Comparison of ENCODE assay signal across 10 mouse cellular contexts in the genomic region with DNA sequence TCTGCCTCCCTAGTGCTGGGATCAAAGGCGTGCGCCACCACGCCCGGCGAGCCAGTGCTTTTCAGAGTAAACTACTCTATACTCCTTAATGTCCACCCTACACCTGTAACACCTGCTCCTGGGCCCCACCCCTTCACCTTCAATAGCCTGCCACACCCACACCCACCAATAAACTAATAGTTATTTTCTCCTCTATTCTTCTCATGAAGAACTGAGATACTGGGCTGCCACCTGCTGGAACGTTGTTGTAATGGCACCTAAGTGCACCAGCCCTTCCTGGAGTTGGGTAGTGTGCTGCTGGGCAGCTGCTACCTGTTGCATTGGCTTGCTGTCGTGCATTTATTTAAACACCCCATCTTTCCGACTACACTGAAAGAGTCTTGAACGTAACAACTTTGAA.
DNase-seq lines count a peak whose midpoint lies in the region; ATAC-seq and TF ChIP-seq lines count a peak whose summit lies in the region.
"Had no signal": no experiment of that assay in that cellular context is flagged by ENCODE, and none has a peak within 500 bp of the region (broad histone marks: within the 10 kb centered on the region; RNA-seq: fewer than 3 reads in every experiment).

No protein-coding gene starts in this region.

- no peak overlapping the region for H3K9ac ChIP-seq in kidney, embryonic 15.5 days
- no peak overlapping the region for H3K9ac ChIP-seq in limb, embryonic 11.5 days (ENCODE audit: low read length)
- H3K9ac ChIP-seq: embryonic facial prominence, embryonic 13.5 days; lung, embryonic 15.5 days had no signal

- 81% methylated on average over 9 of the region's 9 CpGs for WGBS in kidney, adult 2 months
- WGBS in kidney, embryonic 15.5 days = 81% methylated on average over 9 of the region's 9 CpGs
- 79% methylated on average over 9 of the region's 9 CpGs for WGBS in limb, embryonic 11.5 days

- TF ChIP-seq POLR2A in kidney, adult 2 months (IDR thresholded peaks at IDR 0.05; ENCODE audit: low read depth, low read length) = no peak

- no peak for ATAC-seq in kidney, embryonic 15.5 days (replicated peaks; ENCODE audit: low FRiP score)
- ATAC-seq in limb, embryonic 11.5 days (ENCODE audit: insufficient number of reproducible peaks, low FRiP score, low TSS enrichment, low read depth) = no peak

- intact Hi-C loops in heart, postnatal 36 days (cut with DNase I) = loop anchor here (1.0 to 2.0 kb wide), 2 partner anchors 125 to 349 kb away; no protein-coding TSS in a partner anchor

- no peak overlapping the region for H3K27ac ChIP-seq in kidney, adult 2 months (ENCODE audit: insufficient read depth, low read depth, low read length)
- no peak overlapping the region for H3K27ac ChIP-seq in kidney, embryonic 15.5 days
- H3K27ac ChIP-seq in limb, embryonic 11.5 days (replicated peaks; ENCODE audit: low read depth, low read length) = no peak overlapping the region
- H3K27ac ChIP-seq: embryonic facial prominence, embryonic 13.5 days; lung, embryonic 15.5 days had no signal

- TF ChIP-seq CTCF in kidney, adult 2 months (conservative IDR thresholded peaks at IDR 0.05; ENCODE audit: insufficient read depth, insufficient read length, low read depth, low read length) = peak; percentile 83

- H3K9me3 ChIP-seq in kidney, embryonic 15.5 days (replicated peaks) = no peaks in the 10 kb centered on the region
- H3K9me3 ChIP-seq in limb, embryonic 11.5 days (ENCODE audit: control insufficient read depth, low read length) = no peaks in the 10 kb centered on the region
- H3K9me3 ChIP-seq: embryonic facial prominence, embryonic 13.5 days; lung, embryonic 15.5 days had no signal

- peak; percentile 68 for DNase-seq in kidney, adult 2 months
- DNase-seq in ZHBTc4 (ENCODE audit: low read depth, low spot score) = peak; percentile 88
- DNase-seq in cerebellum, postnatal 36 days = peak; percentile 80 to 85
- peak; percentile 69 to 81 for DNase-seq in heart, postnatal 36 days
- DNase-seq in limb, embryonic 11.5 days (ENCODE audit: low spot score) = peak; percentile 65
- DNase-seq in retina, embryonic 14.5 days (ENCODE audit: low spot score) = peak; percentile 78
- DNase-seq in thymus, postnatal 14 days = peak; percentile 76

- H3K4me1 ChIP-seq in kidney, adult 2 months (ENCODE audit: control insufficient read depth, insufficient read depth, low read length) = no peaks in the 10 kb centered on the region
- 0 out of 2 replicates have a peak, but pooled peaks cover 6% of the 10 kb centered on the region for H3K4me1 ChIP-seq in kidney, embryonic 15.5 days
- no peaks in the 10 kb centered on the region for H3K4me1 ChIP-seq in limb, embryonic 11.5 days (ENCODE audit: control insufficient read depth, insufficient read depth, low read length)

- no peaks in the 10 kb centered on the region for H3K36me3 ChIP-seq in kidney, adult 2 months (ENCODE audit: control insufficient read depth, insufficient read depth, low read length)
- H3K36me3 ChIP-seq in kidney, embryonic 15.5 days = no peaks in the 10 kb centered on the region
- H3K36me3 ChIP-seq in limb, embryonic 11.5 days (ENCODE audit: control insufficient read depth, insufficient read depth, low read length) = no peaks in the 10 kb centered on the region
- H3K36me3 ChIP-seq: embryonic facial prominence, embryonic 13.5 days; lung, embryonic 15.5 days had no signal

- no peak overlapping the region for H3K4me3 ChIP-seq in kidney, adult 2 months (ENCODE audit: insufficient read depth, low read depth, low read length)
- no peak overlapping the region for H3K4me3 ChIP-seq in kidney, embryonic 15.5 days (replicated peaks)
- no peak overlapping the region for H3K4me3 ChIP-seq in limb, embryonic 11.5 days (ENCODE audit: low read depth, low read length)
- H3K4me3 ChIP-seq: embryonic facial prominence, embryonic 13.5 days; lung, embryonic 15.5 days had no signal

- H3K27me3 ChIP-seq in kidney, adult 2 months (replicated peaks; ENCODE audit: control insufficient read depth, insufficient read depth, low read length) = no peaks in the 10 kb centered on the region
- H3K27me3 ChIP-seq in kidney, embryonic 15.5 days = no peaks in the 10 kb centered on the region
- H3K27me3 ChIP-seq in limb, embryonic 11.5 days (ENCODE audit: control insufficient read depth, insufficient read depth, low read length) = no peaks in the 10 kb centered on the region
- H3K27me3 ChIP-seq: embryonic facial prominence, embryonic 13.5 days; lung, embryonic 15.5 days had no signal

- H3K4me2 ChIP-seq in kidney, embryonic 15.5 days = no peak overlapping the region
- H3K4me2 ChIP-seq in limb, embryonic 11.5 days (ENCODE audit: low read depth, severe bottlenecking) = no peak overlapping the region
- H3K4me2 ChIP-seq: embryonic facial prominence, embryonic 13.5 days; lung, embryonic 15.5 days had no signal
